Mouse (Mus musculus): Measurements from ENCODE around the gene Gpr4. TPM values are rescaled to one million over a fixed set of nuclear protein-coding genes. Genes with fewer than 3 reads are reported as not detected.

Gpr4 gene
- polyA plus RNA-seq, 1 experiment from 2014 or later = 4.5 TPM

DNA sequence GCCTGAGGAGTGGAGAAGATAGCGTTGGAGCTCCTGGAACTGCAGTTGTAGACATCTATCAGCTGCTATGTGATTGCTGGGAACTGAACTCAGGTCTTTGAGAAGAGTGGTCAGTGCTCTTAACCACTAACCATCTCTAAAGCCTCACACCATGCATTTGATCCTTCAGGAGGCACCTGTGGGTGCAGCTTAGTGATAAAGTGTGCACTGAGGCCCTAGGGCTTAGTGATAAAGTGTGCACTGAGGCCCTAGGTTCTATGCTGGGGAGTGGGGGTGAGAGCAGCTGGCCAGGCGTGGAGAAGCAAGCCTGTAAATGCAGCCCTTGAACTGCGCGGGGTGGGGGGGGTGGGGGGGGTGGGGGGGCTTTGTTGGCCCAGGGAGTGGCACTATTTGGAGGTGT is 27.6 kb downstream of the Gpr4 start:
- Histone ChIP-seq H3K27ac (ENCODE audit: low read length) (no peak overlapping the region), H3K4me2 (ENCODE audit: low read length) (no peak overlapping the region), H3K4me1 (ENCODE audit: control insufficient read depth, insufficient read depth, low read length) (no peaks in the 10 kb centered on the region), H3K9me3 (replicated peaks; ENCODE audit: control insufficient read depth, low read length, poor library complexity, severe bottlenecking) (no peaks in the 10 kb centered on the region), H3K9ac (ENCODE audit: low read depth, low read length) (no peak overlapping the region), H3K4me3 (ENCODE audit: low read depth, low read length) (no peak overlapping the region), H3K27me3 (ENCODE audit: control insufficient read depth, insufficient read depth, low read depth, low read length) (no peaks in the 10 kb centered on the region), H3K36me3 (ENCODE audit: control insufficient read depth, insufficient read depth, low read length) (no peaks in the 10 kb centered on the region; the same call in 1 of the 2 replicates)
- ATAC-seq = no peak
- 70% methylated on average over 2 of the region's 4 CpGs for WGBS

DNA sequence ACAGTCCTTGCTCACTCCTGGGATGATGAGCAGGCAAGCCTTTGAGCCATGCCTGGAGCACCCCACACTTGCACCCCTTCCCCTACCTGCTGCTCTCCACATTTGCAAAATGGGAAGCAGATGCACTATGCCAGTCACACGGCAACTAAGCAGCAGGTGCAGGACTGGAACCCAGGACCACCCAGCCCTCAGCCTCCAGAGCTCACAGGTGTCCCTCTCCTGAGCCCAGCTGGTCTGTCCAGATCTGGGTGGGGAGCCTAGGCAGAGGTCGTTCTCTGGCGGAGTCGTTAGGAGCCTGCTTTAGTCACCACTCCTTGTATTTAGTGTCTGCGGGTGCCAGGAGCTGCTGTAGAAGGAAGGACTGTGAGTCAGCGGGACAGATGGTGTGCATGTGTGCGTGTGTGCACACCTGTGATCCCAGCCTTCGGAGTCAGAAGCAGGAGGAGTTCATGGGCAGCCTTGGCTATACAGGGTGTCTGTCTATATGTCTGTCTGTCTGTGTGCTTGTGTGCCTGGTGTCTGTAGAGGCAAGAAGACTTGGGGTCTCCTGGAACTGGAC is 28.6 kb downstream of the Gpr4 start:
- H3K9me3 ChIP-seq (replicated peaks; ENCODE audit: control insufficient read depth, low read length, poor library complexity, severe bottlenecking) = no peaks in the 10 kb centered on the region
- 94% methylated on average over 8 of the region's 8 CpGs for WGBS

DNA sequence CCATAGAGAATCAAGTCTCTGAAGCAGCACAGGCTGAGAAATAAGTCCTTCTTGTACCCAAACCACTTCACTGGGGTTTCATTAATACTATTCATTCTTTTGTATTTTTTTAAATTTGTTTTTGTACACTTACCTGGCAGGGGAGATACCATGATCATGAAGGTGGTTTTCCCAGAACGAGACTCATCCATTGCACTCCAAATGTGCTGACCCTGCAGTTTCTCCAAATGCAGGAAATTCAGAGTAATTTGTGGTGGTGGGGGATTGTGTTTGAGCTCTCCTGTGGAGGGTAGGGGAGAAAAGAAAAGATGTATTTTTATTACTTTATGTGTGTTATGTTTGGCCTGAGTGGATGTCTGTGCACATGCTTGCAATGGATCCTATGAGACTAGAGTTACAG is 29.7 kb downstream of the Gpr4 start:
- Histone ChIP-seq H3K27me3 (ENCODE audit: control insufficient read depth, insufficient read depth, low read depth, low read length) (no peaks in the 10 kb centered on the region), H3K36me3 (ENCODE audit: control insufficient read depth, insufficient read depth, low read length) (peaks cover 7% of the 10 kb centered on the region; the same call in 1 of the 2 replicates), H3K27ac (ENCODE audit: low read length) (no peak overlapping the region), H3K4me2 (ENCODE audit: low read length) (no peak overlapping the region), H3K4me3 (ENCODE audit: low read depth, low read length) (no peak overlapping the region), H3K4me1 (ENCODE audit: control insufficient read depth, insufficient read depth, low read length) (no peaks in the 10 kb centered on the region), H3K9me3 (replicated peaks; ENCODE audit: control insufficient read depth, low read length, poor library complexity, severe bottlenecking) (no peaks in the 10 kb centered on the region), H3K9ac (ENCODE audit: low read depth, low read length) (no peak overlapping the region)
- 84% methylated on average over 1 of the region's 1 CpGs for WGBS
- no peak for ATAC-seq

More for the DNA sequence above, 28.6 kb downstream of the Gpr4 start:
- Histone ChIP-seq H3K4me2 (ENCODE audit: low read length) (no peak overlapping the region), H3K9ac (ENCODE audit: low read depth, low read length) (no peak overlapping the region), H3K27me3 (ENCODE audit: control insufficient read depth, insufficient read depth, low read depth, low read length) (no peaks in the 10 kb centered on the region), H3K36me3 (ENCODE audit: control insufficient read depth, insufficient read depth, low read length) (peaks cover 7% of the 10 kb centered on the region; the same call in 1 of the 2 replicates), H3K4me1 (ENCODE audit: control insufficient read depth, insufficient read depth, low read length) (no peaks in the 10 kb centered on the region), H3K4me3 (ENCODE audit: low read depth, low read length) (no peak overlapping the region), H3K27ac (ENCODE audit: low read length) (no peak overlapping the region)
- no peak for ATAC-seq

DNA sequence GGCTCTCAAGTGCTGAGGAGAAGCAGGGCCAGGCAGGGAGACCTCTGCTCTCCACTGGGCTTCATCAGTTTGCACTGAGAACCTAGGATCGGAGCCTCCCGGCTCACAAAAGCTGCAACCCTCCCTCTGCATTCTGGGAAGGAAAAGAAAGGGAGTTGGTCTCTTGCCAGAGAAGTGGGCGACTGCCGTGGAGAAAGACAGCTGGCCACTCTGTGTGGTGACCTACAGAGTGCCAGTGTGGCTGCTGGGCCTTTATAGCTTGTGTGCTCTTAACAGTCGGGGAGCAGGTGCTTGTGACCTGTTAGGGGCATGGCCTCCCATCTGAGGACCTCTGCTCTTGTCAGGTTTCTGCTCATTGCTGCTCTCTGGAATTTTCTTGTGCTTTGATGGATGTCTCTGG is 31.5 kb downstream of the Gpr4 start:
- Histone ChIP-seq H3K4me1 (ENCODE audit: control insufficient read depth, insufficient read depth, low read length) (no peaks in the 10 kb centered on the region), H3K9ac (ENCODE audit: low read depth, low read length) (no peak overlapping the region), H3K27ac (ENCODE audit: low read length) (no peak overlapping the region), H3K9me3 (replicated peaks; ENCODE audit: control insufficient read depth, low read length, poor library complexity, severe bottlenecking) (no peaks in the 10 kb centered on the region), H3K27me3 (ENCODE audit: control insufficient read depth, insufficient read depth, low read depth, low read length) (no peaks in the 10 kb centered on the region), H3K4me2 (ENCODE audit: low read length) (no peak overlapping the region), H3K4me3 (ENCODE audit: low read depth, low read length) (no peak overlapping the region), H3K36me3 (ENCODE audit: control insufficient read depth, insufficient read depth, low read length) (peaks cover 10% of the 10 kb centered on the region; the same call in 1 of the 2 replicates)
- ATAC-seq = no peak
- 62% methylated on average over 5 of the region's 5 CpGs for WGBS

DNA sequence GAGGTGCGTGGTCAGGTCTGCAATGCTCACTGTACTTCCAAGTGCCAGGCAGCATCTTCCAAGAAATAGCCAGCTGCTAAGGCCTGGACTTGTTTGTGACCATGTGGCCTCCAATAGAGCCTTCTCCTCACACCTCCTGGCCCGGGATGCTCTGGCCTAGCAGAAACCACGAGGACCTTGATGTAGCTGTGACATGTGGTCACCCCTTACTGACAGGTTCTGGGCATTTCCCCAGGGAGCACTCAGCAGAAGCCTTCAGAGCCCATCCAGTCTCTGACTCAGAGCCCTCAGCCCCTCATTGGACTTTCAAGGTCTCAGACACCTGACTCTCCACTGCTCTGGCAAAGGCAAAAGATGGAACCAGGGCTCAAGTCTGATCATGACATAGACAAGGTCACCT is 32.7 kb downstream of the Gpr4 start:
- H3K4me1 ChIP-seq (ENCODE audit: control insufficient read depth, insufficient read depth, low read length) = no peaks in the 10 kb centered on the region
- H3K4me3 ChIP-seq (ENCODE audit: low read depth, low read length) = no peak overlapping the region
- no peak overlapping the region for H3K4me2 ChIP-seq (ENCODE audit: low read length)
- no peak for ATAC-seq
- no peaks in the 10 kb centered on the region for H3K27me3 ChIP-seq (ENCODE audit: control insufficient read depth, insufficient read depth, low read depth, low read length)
- no peak overlapping the region for H3K9ac ChIP-seq (ENCODE audit: low read depth, low read length)
- no peak overlapping the region for H3K27ac ChIP-seq (ENCODE audit: low read length)
- H3K36me3 ChIP-seq (ENCODE audit: control insufficient read depth, insufficient read depth, low read length) = peaks cover 10% of the 10 kb centered on the region; the same call in 1 of the 2 replicates
- no peaks in the 10 kb centered on the region for H3K9me3 ChIP-seq (replicated peaks; ENCODE audit: control insufficient read depth, low read length, poor library complexity, severe bottlenecking)
- 93% methylated on average over 3 of the region's 3 CpGs for WGBS

DNA sequence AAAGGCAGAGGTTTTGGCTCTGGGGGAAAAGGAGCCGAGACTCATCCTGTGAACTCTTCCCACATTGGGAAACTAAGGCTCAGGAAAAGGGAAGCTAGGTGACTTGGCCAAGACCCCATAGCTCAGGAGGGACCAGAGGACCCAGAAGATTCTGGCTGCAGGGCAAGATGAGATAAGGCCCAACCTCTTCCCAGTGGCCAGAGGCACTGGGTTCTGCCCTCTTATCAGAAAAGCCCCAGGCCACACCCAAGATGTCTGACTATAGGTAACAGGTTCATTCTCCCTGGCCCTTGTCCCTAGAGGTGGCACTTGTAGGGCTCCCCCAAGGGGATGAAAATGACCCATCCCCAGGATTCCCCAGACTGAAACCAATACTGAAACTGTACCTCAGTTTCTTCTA is 34.5 kb downstream of the Gpr4 start:
- peaks cover 10% of the 10 kb centered on the region; the same call in 1 of the 2 replicates for H3K36me3 ChIP-seq (ENCODE audit: control insufficient read depth, insufficient read depth, low read length)
- no peak overlapping the region for H3K9ac ChIP-seq (ENCODE audit: low read depth, low read length)
- H3K4me3 ChIP-seq (ENCODE audit: low read depth, low read length) = no peak overlapping the region
- H3K27me3 ChIP-seq (ENCODE audit: control insufficient read depth, insufficient read depth, low read depth, low read length) = no peaks in the 10 kb centered on the region
- H3K4me2 ChIP-seq (ENCODE audit: low read length) = no peak overlapping the region
- WGBS = 100% methylated on average over 1 of the region's 1 CpGs
- no peak overlapping the region for H3K27ac ChIP-seq (ENCODE audit: low read length)
- H3K4me1 ChIP-seq (ENCODE audit: control insufficient read depth, insufficient read depth, low read length) = no peaks in the 10 kb centered on the region
- no peak for ATAC-seq
- H3K9me3 ChIP-seq (replicated peaks; ENCODE audit: control insufficient read depth, low read length, poor library complexity, severe bottlenecking) = no peaks in the 10 kb centered on the region

DNA sequence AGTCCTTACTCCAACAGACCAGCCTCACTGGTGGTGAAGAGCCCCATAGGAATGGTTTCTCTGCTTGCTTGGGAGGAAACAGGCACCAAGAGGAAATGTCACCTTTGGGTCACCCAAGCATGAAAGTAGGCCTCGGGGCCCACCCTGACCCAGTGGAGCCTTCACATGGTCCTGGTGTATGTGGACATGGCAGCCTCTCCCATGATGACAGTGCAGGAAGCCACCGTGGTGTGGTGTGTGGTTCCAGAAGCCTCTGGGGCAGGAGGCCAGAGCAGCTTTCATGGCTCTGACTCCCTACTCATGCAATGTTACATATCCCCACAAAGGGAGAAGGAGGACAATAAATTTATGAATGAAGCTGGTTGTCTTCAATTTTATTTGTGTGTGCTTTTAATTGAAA is 35.2 kb downstream of the Gpr4 start:
- H3K4me2 ChIP-seq (ENCODE audit: low read length) = no peak overlapping the region
- H3K36me3 ChIP-seq (ENCODE audit: control insufficient read depth, insufficient read depth, low read length) = peaks cover 10% of the 10 kb centered on the region; the same call in 1 of the 2 replicates
- H3K9ac ChIP-seq (ENCODE audit: low read depth, low read length) = no peak overlapping the region
- no peak overlapping the region for H3K27ac ChIP-seq (ENCODE audit: low read length)
- no peaks in the 10 kb centered on the region for H3K27me3 ChIP-seq (ENCODE audit: control insufficient read depth, insufficient read depth, low read depth, low read length)
- H3K9me3 ChIP-seq (replicated peaks; ENCODE audit: control insufficient read depth, low read length, poor library complexity, severe bottlenecking) = no peaks in the 10 kb centered on the region
- no peak for ATAC-seq
- no peaks in the 10 kb centered on the region for H3K4me1 ChIP-seq (ENCODE audit: control insufficient read depth, insufficient read depth, low read length)
- 95% methylated on average over 2 of the region's 2 CpGs for WGBS
- no peak overlapping the region for H3K4me3 ChIP-seq (ENCODE audit: low read depth, low read length)

DNA sequence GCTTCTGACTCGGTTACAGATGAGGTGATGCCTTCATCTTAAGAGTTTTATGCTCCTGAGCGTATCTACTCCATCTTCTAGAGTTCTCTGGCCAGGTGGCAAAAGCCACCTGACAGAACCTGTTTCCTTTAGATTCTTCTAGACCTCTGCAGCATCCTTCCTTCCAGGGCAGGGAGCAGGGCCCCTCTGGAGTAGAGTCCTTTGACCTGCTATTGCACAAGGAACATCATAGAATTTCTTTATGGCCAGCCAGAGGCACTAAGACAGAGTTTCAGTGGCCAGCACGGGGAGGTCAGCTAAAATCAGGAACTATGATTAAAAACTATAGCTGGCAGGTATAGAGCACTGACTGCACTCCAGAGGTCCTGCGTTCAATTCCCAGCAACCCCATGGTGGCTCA is 39.7 kb downstream of the Gpr4 start:
- no peak overlapping the region for H3K4me3 ChIP-seq (ENCODE audit: low read depth, low read length)
- no peak overlapping the region for H3K4me2 ChIP-seq (ENCODE audit: low read length)
- H3K27ac ChIP-seq (ENCODE audit: low read length) = no peak overlapping the region
- H3K4me1 ChIP-seq (ENCODE audit: control insufficient read depth, insufficient read depth, low read length) = no peaks in the 10 kb centered on the region
- peaks cover 10% of the 10 kb centered on the region for H3K36me3 ChIP-seq (ENCODE audit: control insufficient read depth, insufficient read depth, low read length)
- H3K27me3 ChIP-seq (ENCODE audit: control insufficient read depth, insufficient read depth, low read depth, low read length) = no peaks in the 10 kb centered on the region
- ATAC-seq = no peak
- no peaks in the 10 kb centered on the region for H3K9me3 ChIP-seq (replicated peaks; ENCODE audit: control insufficient read depth, low read length, poor library complexity, severe bottlenecking)
- WGBS = 86% methylated on average over 4 of the region's 4 CpGs
- H3K9ac ChIP-seq (ENCODE audit: low read depth, low read length) = no peak overlapping the region

DNA sequence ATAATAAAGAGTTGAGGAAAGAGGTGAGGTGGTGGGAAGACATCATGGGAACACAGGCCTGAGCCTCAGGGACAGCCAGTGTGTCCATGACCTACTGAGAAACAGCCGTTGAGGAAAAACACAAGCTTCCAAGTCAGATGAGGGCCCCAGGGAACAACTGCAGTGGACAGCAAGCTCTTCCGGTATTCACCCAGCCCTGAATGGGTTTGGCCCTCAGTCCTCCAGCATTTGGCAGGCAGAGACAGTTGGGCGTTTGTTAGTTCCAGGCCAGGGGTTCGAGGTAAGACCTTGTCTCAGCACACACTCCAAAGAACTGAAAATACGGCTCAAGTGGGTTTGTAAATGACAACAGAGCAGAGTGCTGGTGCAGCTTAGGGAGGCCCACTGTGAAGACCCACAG is 41.1 kb downstream of the Gpr4 start:
- no peaks in the 10 kb centered on the region for H3K4me1 ChIP-seq (ENCODE audit: control insufficient read depth, insufficient read depth, low read length)
- H3K4me2 ChIP-seq (ENCODE audit: low read length) = no peak overlapping the region
- no peaks in the 10 kb centered on the region for H3K27me3 ChIP-seq (ENCODE audit: control insufficient read depth, insufficient read depth, low read depth, low read length)
- no peak for ATAC-seq
- H3K9me3 ChIP-seq (replicated peaks; ENCODE audit: control insufficient read depth, low read length, poor library complexity, severe bottlenecking) = no peaks in the 10 kb centered on the region
- H3K36me3 ChIP-seq (ENCODE audit: control insufficient read depth, insufficient read depth, low read length) = peaks cover 17% of the 10 kb centered on the region
- H3K27ac ChIP-seq (ENCODE audit: low read length) = no peak overlapping the region
- no peak overlapping the region for H3K9ac ChIP-seq (ENCODE audit: low read depth, low read length)
- no peak overlapping the region for H3K4me3 ChIP-seq (ENCODE audit: low read depth, low read length)
- 72% methylated on average over 5 of the region's 5 CpGs for WGBS
